Mouse (Mus musculus) activated CD4-positive, CD25-positive, alpha-beta regulatory T cell (primary cell): ENCODE measurements around the gene Lrr1. TPM values are rescaled to one million over a fixed set of nuclear protein-coding genes. Genes with fewer than 3 reads are reported as not detected.

Source experiments
- polyA plus RNA-seq, 2 experiments: library from polyadenylated mRNA; unstranded; fragments of 100-300 nt; shearing (Covaris generic); gene quantifications; one replicate each; pipeline ENCODE4 v1.2.1; 2017

Gene Lrr1
- polyA plus RNA-seq: 1 to 10 TPM; 1.3 to 1.7 TPM

DNA sequence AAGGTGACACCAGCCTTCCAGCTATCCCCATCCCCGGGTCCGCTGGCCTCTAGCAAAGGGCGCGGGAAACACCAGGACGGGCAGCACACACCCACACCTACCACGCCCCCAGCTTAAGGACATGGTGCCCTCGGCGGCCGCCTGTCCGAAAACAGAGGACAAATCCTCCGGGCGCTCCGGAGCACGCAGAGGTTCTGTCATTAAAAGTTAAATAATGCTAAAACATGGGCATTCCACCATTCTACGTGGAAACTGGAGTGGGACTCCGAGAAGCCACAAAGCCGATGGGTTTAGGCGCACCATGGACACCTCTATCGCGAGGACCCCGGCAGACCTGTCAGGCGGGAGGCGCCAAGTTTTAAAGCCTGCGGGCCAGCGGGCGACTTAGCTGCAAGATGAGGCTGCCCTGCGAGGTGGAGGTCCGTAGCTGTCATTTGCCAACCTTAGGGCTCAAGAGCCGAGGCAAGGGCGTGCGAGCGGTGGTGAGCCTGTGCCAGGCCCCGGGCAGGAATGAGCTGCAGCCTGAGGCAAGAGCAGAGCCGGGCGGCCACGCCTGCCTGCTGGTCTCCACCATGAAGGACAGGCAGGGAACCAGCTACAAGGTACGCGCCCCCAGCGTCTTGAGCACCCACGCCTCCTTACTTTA lies at the start of gene Lrr1:
Gene Lrr1 (plus strand): TSS at position 354 of the 646 bp plus-strand sequence.

DNA sequence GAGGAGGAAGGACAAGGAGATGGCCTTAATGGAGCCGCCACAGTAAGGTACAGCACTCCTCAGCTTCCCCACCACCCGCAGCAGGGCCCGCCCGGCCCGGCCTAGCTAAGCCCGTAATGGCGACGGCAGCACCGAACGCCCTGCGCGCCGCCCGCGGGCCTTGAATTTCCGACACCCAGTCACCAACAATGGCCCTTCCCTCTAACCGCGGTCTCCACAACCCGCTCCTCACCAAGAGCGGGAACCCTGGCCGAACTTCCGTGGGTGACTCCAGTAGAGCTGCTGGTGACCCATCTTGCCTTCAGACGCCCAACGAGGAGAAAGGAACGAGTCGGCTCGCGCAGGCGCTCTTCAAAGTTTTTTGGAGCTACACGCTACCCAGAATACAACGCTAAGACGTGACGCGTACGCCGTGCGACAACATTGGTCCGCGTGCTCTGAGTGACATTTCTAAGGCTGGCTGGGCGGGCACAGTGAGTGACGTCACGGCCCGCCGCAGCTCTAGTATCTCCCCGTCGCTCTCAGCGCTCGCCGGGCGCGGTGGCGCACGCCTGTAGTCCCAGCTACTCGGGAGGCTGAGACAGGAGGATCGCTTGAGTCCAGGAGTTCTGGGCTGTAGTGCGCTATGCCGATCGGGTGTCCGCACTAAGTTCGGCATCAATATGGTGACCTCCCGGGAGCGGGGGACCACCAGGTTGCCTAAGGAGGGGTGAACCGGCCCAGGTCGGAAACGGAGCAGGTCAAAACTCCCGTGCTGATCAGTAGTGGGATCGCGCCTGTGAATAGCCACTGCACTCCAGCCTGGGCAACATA lies 9.6 kb upstream of the Lrr1 start, which contains the start of gene Rps29:
Gene Rps29 (minus strand): TSS at position 422 of the 813 bp plus-strand sequence.

DNA sequence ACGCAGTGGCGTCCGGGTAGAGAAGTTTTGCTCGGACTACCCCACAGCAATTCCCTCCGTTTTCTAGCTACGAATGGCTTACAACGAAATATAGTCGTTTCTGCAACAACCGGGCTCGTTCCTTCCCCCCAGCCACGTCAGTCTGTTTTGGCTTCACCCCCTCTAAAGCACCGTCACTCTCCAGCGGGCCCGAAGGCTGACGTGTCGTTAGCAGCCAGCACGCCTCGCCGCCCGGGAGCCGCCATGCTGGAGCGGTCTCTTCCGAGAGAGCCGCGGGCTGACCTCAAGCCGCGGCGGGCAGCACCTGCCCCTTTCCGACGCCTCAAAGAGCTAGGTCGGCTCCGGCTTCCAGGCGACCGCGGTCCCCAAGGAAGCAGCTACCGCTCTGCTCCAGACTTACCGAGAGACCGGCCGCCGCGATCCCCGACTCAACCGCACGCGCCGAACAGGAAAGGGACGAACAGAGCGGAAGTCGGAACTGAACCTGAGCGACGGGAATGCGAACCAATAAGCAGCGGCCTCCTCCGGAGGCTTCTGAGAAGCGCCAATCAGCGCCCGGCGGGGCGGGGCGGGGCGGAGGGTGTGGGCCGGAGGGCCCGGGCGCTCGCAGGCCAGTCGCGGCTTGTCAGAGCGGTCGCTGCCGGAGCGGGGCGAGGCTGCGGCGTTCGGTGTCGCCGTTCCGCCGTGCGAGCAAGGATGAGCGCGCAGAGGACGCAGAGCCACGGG lies 15.1 kb downstream of the Lrr1 start, which contains the start of the genes Rpl36al and Mgat2:
Gene Rpl36al (minus strand): TSS at position 501 of the 726 bp plus-strand sequence.
Gene Mgat2 (plus strand): TSS at position 575 of the 726 bp plus-strand sequence.

GRCm38 (mm10) chr12:69196444-69197377 lies 28.1 kb downstream of the Lrr1 start, which contains the start of gene Gm49383:
Gene Gm49383 (minus strand): TSS chr12:69197104.

GRCm38 (mm10) chr12:69198164-69198535 lies 29.5 kb downstream of the Lrr1 start, which contains the start of gene Dnaaf2:
Gene Dnaaf2 (minus strand): TSS chr12:69198429.

GRCm38 (mm10) chr12:69204052-69204833 lies 35.6 kb downstream of the Lrr1 start, which contains the start of gene Gm49384:
Gene Gm49384 (minus strand): TSS chr12:69204267.

DNA sequence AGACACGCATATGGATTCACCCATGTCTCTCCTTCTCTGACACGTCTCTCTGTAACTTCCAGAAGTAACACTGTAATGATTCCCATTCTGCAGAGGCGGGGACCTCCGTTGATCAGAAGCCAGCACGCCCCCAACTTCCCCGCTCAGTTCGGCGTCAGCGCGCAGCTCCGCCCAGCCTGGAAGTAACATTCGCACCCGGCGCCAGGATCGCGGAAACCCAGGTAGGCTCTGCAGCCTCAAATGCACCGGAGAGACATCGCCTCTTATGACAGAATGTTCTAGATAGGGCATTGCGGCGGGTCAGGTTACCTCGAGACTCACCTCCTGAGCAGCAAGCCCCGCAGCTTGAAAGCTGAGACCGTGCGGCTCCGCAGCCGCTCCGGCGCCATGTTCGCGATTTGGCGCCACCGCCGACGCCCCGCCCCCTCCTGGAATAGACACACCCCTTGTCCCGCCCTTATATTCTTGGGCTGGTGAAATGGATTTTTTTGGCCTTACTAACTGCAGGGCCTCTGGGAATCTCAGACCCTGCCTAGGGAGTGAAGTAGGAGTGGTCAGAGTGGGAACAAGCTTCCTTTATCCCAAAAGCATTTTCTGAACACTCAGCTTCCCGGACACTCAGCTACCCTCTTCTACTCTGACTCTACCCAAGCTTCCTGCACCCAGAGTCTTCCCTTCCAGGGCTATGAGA lies 59.3 kb downstream of the Lrr1 start, which contains the start of gene Pole2:
Gene Pole2 (minus strand): TSS at position 420 of the 691 bp plus-strand sequence.

Other genes with a start within 250 kb of the Lrr1 start
- gene Rps29, start 9.6 kb upstream of the Lrr1 start, polyA plus RNA-seq: 1,000 to 10,000 TPM; 1,337 to 2,600 TPM
- gene Rpl36al, start 15.3 kb downstream of the Lrr1 start, polyA plus RNA-seq: 100 to 1,000 TPM; 465 to 547 TPM
- 10 to 100 TPM; 65.6 to 84.3 TPM for gene Mgat2, start 15.3 kb downstream of the Lrr1 start, polyA plus RNA-seq
- gene Gm49383, start 28.3 kb downstream of the Lrr1 start, polyA plus RNA-seq: 10 to 100 TPM; 11.7 to 14.9 TPM
- 10 to 100 TPM in 1 of 2 experiments, 1 to 10 TPM in 1; 6.6 to 11.4 TPM for gene Dnaaf2, start 29.6 kb downstream of the Lrr1 start, polyA plus RNA-seq
- gene Gm49384, start 35.5 kb downstream of the Lrr1 start, polyA plus RNA-seq: 10 to 100 TPM; 13.1 to 17.3 TPM
- gene Pole2, start 59.4 kb downstream of the Lrr1 start, polyA plus RNA-seq: 10 to 100 TPM; 12.0 to 39.2 TPM
- 10 to 100 TPM; 25.9 to 92.7 TPM for gene Klhdc1, start 72.4 kb downstream of the Lrr1 start, polyA plus RNA-seq
- gene Klhdc2, start 127.9 kb downstream of the Lrr1 start, polyA plus RNA-seq: 100 to 1,000 TPM in 1 of 2 experiments, 10 to 100 TPM in 1; 58.4 to 196 TPM
- gene Nemf, start 188.4 kb downstream of the Lrr1 start, polyA plus RNA-seq: 100 to 1,000 TPM in 1 of 2 experiments, 10 to 100 TPM in 1; 97.8 to 124 TPM
- 100 to 1,000 TPM; 257 to 364 TPM for gene Arf6, start 203.3 kb downstream of the Lrr1 start, polyA plus RNA-seq
- gene Gm9887, start 203.6 kb downstream of the Lrr1 start, polyA plus RNA-seq: 1 to 10 TPM; 3.4 to 4.1 TPM